Mouse (Mus musculus) C2C12 (cell line): ENCODE data around the gene Olfr1134. TPM values are rescaled to one million over a fixed set of nuclear protein-coding genes. Genes with fewer than 3 reads are reported as not detected.
"Not testable (repeated sequence)": the region's sequence is repeated elsewhere in the genome, so short reads cannot be mapped to it uniquely, and the experiment has no call there.

ENCODE experiments used
- H3K27me3 ChIP-seq: one replicate; pipeline ENCODE4 v1.6.1; 2011; ENCODE audit not compliant: control insufficient read depth, insufficient read depth, insufficient read length
- H3K36me3 ChIP-seq: one replicate; pipeline ENCODE4 v1.6.1; 2011; ENCODE audit not compliant: control insufficient read depth, insufficient read depth
- H3K4me3 ChIP-seq: one replicate; pipeline ENCODE4 v1.5.1; 2011; ENCODE audit warnings: mild to moderate bottlenecking, control low read depth; ENCODE audit not compliant: poor library complexity, insufficient read depth, severe bottlenecking
- H3K79me2 ChIP-seq: one replicate; pipeline ENCODE4 v1.6.1; 2011; ENCODE audit not compliant: control insufficient read depth, insufficient read depth
- H3K79me3 ChIP-seq: one replicate; pipeline ENCODE4 v1.6.1; 2011; ENCODE audit warnings: low read depth, control low read depth
- H3ac ChIP-seq: one replicate; pipeline ENCODE3; 2011; ENCODE audit warnings: low read depth; ENCODE audit not compliant: control insufficient read depth, insufficient read length
- CEBPB ChIP-seq: IDR thresholded peaks from one replicate; pipeline ENCODE4 v1.6.1; 2011; ENCODE audit warnings: low read depth, mild to moderate bottlenecking, control low read depth, moderate library complexity
- CTCF ChIP-seq: IDR thresholded peaks from one replicate; pipeline ENCODE4 v1.5.1; 2011; ENCODE audit not compliant: control insufficient read depth, insufficient read depth, insufficient read length
- FOSL1 ChIP-seq: IDR thresholded peaks from one replicate; pipeline ENCODE4 v1.8.0; 2011; ENCODE audit warnings: mild to moderate bottlenecking, low read length; ENCODE audit not compliant: poor library complexity, insufficient read depth, severe bottlenecking
- MAX ChIP-seq: IDR thresholded peaks from one replicate; pipeline ENCODE4 v1.6.1; 2011; ENCODE audit warnings: mild to moderate bottlenecking, control low read depth
- MYOD1 ChIP-seq: IDR thresholded peaks from one replicate; pipeline ENCODE4 v1.6.1; 2011; ENCODE audit warnings: low read depth; ENCODE audit not compliant: control insufficient read depth, insufficient read length
- MYOG ChIP-seq: IDR thresholded peaks from one replicate; pipeline ENCODE4 v1.6.1; 2011; ENCODE audit not compliant: control insufficient read depth, insufficient read length; ENCODE audit errors: extremely low read depth
- USF1 ChIP-seq: IDR thresholded peaks from one replicate; pipeline ENCODE4 v1.6.1; 2011; ENCODE audit warnings: low read depth, mild to moderate bottlenecking, control low read depth, moderate library complexity
- polyA plus RNA-seq: library from polyadenylated mRNA; unstranded; fragments of >200 nt; fragmentation: generic; extraction: Trizol; gene quantifications from one replicate; pipeline ENCODE4 v1.2.1, GENCODE M21; 2012; ENCODE audit warnings: missing spikeins

The Olfr1134 gene
- polyA plus RNA-seq, 1 experiment, result not detected

DNA sequence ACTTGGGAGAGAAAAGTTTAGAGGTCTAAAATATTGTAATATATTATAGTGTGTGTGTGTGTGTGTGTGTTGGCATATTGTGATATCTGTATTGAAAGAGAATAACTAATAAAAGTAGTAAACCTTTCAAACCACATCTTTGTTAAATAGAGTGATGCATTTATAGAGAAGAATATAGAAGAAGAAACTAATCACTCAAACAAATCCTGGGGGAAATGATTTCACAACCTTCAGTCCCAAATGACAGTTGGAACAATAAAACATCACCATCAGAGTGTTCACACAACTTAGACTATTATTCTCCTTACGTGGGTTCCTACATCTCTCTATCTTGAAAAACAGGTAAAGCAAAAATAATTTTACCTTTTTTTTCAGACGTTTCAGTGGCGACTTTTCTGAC is 31.5 kb downstream of the Olfr1134 start, which contains the start of gene Olfr1131:
Gene Olfr1131 (plus strand): TSS at position 301 of the 400 bp plus-strand sequence.
- Histone ChIP-seq H3K79me2 (no peaks in the 10 kb centered on the region), H3K79me3 (no peaks in the 10 kb centered on the region), H3K27me3 (no peaks in the 10 kb centered on the region), H3ac (no peak within 1 kb of the TSS), H3K36me3 (no peaks in the 10 kb centered on the region), H3K4me3 (no peak within 1 kb of the TSS)
- TF ChIP-seq CEBPB (no peak), FOSL1 (no peak), USF1 (no peak), MYOG (no peak), MAX (no peak), MYOD1 (no peak), CTCF (no peak)

GRCm38 (mm10) chr2:87605912-87606311 is 52.3 kb downstream of the Olfr1134 start, which contains the start of gene Olfr1130:
Gene Olfr1130, plus strand, starts transcription at chr2:87606212.
- H3K27me3 ChIP-seq, H3K79me3 ChIP-seq, H3K79me2 ChIP-seq, H3K4me3 ChIP-seq, H3K36me3 ChIP-seq, H3ac ChIP-seq: not testable (repeated sequence)

Other genes starting within 250 kb of the Olfr1134 start
- gene Olfr1123, start 241.8 kb downstream of the Olfr1134 start, polyA plus RNA-seq, result not detected
- gene Olfr1124, start 228.2 kb downstream of the Olfr1134 start, polyA plus RNA-seq, result not detected
- gene Olfr1126, start 204.5 kb downstream of the Olfr1134 start, polyA plus RNA-seq, result not detected
- gene Pramel7, start 161.4 kb downstream of the Olfr1134 start, polyA plus RNA-seq, result not detected
- not detected for gene Pramel6, start 151.9 kb downstream of the Olfr1134 start, polyA plus RNA-seq
- not detected for gene Olfr153, start 126.7 kb downstream of the Olfr1134 start, polyA plus RNA-seq
- not detected for gene Olfr1128, start 112.9 kb downstream of the Olfr1134 start, polyA plus RNA-seq
- gene Olfr1129, start 84.6 kb downstream of the Olfr1134 start, polyA plus RNA-seq, result not detected
- gene Olfr1130, start 52.2 kb downstream of the Olfr1134 start, polyA plus RNA-seq, result not detected
- gene Olfr1131, start 31.4 kb downstream of the Olfr1134 start, polyA plus RNA-seq, result not detected
- not detected for gene Olfr1132, start 20.9 kb downstream of the Olfr1134 start, polyA plus RNA-seq
- gene Olfr1133, start 11.1 kb downstream of the Olfr1134 start, polyA plus RNA-seq, result not detected
- not detected for gene Olfr1135, start 15.2 kb upstream of the Olfr1134 start, polyA plus RNA-seq
- gene Olfr1136, start 35.5 kb upstream of the Olfr1134 start, polyA plus RNA-seq, result not detected
- not detected for gene Olfr1137, start 54.7 kb upstream of the Olfr1134 start, polyA plus RNA-seq
- not detected for gene Olfr1138, start 81.5 kb upstream of the Olfr1134 start, polyA plus RNA-seq
- not detected for gene Olfr1140, start 85.3 kb upstream of the Olfr1134 start, polyA plus RNA-seq
- gene Olfr1141, start 95.5 kb upstream of the Olfr1134 start, polyA plus RNA-seq, result not detected
- gene Olfr152, start 121.0 kb upstream of the Olfr1134 start, polyA plus RNA-seq, result not detected
- not detected for gene Olfr1143, start 142.1 kb upstream of the Olfr1134 start, polyA plus RNA-seq
- gene Olfr1145, start 151.4 kb upstream of the Olfr1134 start, polyA plus RNA-seq, result not detected
- gene Olfr1148, start 172.1 kb upstream of the Olfr1134 start, polyA plus RNA-seq, result not detected
- gene Olfr1150-ps1, start 185.5 kb upstream of the Olfr1134 start, polyA plus RNA-seq, result not detected
- not detected for gene Olfr1151, start 197.4 kb upstream of the Olfr1134 start, polyA plus RNA-seq
- gene Olfr1152, start 208.0 kb upstream of the Olfr1134 start, polyA plus RNA-seq, result not detected
- not detected for gene Olfr1153, start 236.5 kb upstream of the Olfr1134 start, polyA plus RNA-seq
- not detected for gene Olfr1154, start 246.7 kb upstream of the Olfr1134 start, polyA plus RNA-seq